Mouse (Mus musculus) cerebellum, adult 9-10 months (tissue): ENCODE results near the gene Pak4.
A peak's percentile ranks its signal among the peaks of the same experiment; 100 is the strongest.

Experiments used
- DNase-seq: peaks from one replicate; pipeline ENCODE4 v3.0.0; 2022

Pak4 gene

GRCm38 (mm10) chr7:28586663-28587411, 11.1 kb downstream of the Pak4 start:
- DNase-seq: no peak

GRCm38 (mm10) chr7:28585001-28585400, 13.0 kb downstream of the Pak4 start:
- no peak for DNase-seq

- no peak for DNase-seq
Observed at GRCm38 (mm10) chr7:28584468-28584867, 13.5 kb downstream of the Pak4 start.

- DNase-seq: no peak
Observed at GRCm38 (mm10) chr7:28583570-28584344, 14.2 kb downstream of the Pak4 start.

- no peak for DNase-seq
Observed at GRCm38 (mm10) chr7:28582841-28583240, 15.1 kb downstream of the Pak4 start.

- DNase-seq: no peak
Observed at GRCm38 (mm10) chr7:28581721-28582120, 16.3 kb downstream of the Pak4 start.

GRCm38 (mm10) chr7:28579826-28580225, 18.2 kb downstream of the Pak4 start:
- no peak for DNase-seq

- no peak for DNase-seq
Observed at GRCm38 (mm10) chr7:28578543-28579053, 19.4 kb downstream of the Pak4 start.

GRCm38 (mm10) chr7:28577826-28578542, 20.0 kb downstream of the Pak4 start:
- no peak for DNase-seq

- DNase-seq: no peak
Observed at GRCm38 (mm10) chr7:28576271-28576914, 21.6 kb downstream of the Pak4 start.

GRCm38 (mm10) chr7:28575597-28575996, 22.4 kb downstream of the Pak4 start:
- no peak for DNase-seq

- no peak for DNase-seq
Observed at GRCm38 (mm10) chr7:28573236-28573635, 24.7 kb downstream of the Pak4 start.

GRCm38 (mm10) chr7:28572689-28573088, 25.3 kb downstream of the Pak4 start:
- no peak for DNase-seq

- no peak for DNase-seq
Observed at GRCm38 (mm10) chr7:28570982-28571682, 26.9 kb downstream of the Pak4 start.

- DNase-seq: peak; percentile 74
Observed at GRCm38 (mm10) chr7:28570291-28570981, 27.5 kb downstream of the Pak4 start.

GRCm38 (mm10) chr7:28568253-28568652, 29.7 kb downstream of the Pak4 start:
- peak; percentile 78 for DNase-seq

- no peak for DNase-seq
Observed at GRCm38 (mm10) chr7:28567539-28567938, 30.4 kb downstream of the Pak4 start.

- DNase-seq: no peak
Observed at GRCm38 (mm10) chr7:28565407-28565806, 32.6 kb downstream of the Pak4 start.

GRCm38 (mm10) chr7:28562951-28563350, 35.0 kb downstream of the Pak4 start:
- DNase-seq: peak; percentile 69

GRCm38 (mm10) chr7:28562371-28562770, 35.6 kb downstream of the Pak4 start:
- DNase-seq: peak; percentile 69

- DNase-seq: peak; percentile 50
Observed at GRCm38 (mm10) chr7:28561967-28562366, 36.0 kb downstream of the Pak4 start.
